Mouse (Mus musculus): Measurements from ENCODE around the gene Mtmr4.
A peak's percentile ranks its signal among the peaks of the same experiment; 100 is the strongest.

Mtmr4 gene

GRCm38 (mm10) chr11:87591526-87592353 is at the start of gene Mtmr4:
TSS of gene Mtmr4 (plus strand) at chr11:87592162.
- DNase-seq (ENCODE audit: low spot score in 2 of 2): peak; percentile 96 to 100

- no peak for DNase-seq (ENCODE audit: low spot score in 2 of 2)
These were observed 49.7 kb upstream of the Mtmr4 start for GRCm38 (mm10) chr11:87542285-87542684.

GRCm38 (mm10) chr11:87542906-87543305 is 49.1 kb upstream of the Mtmr4 start:
- DNase-seq (ENCODE audit: low spot score in 2 of 2): no peak

- no peak for DNase-seq (ENCODE audit: low spot score in 2 of 2)
These were observed 38.6 kb upstream of the Mtmr4 start for GRCm38 (mm10) chr11:87553342-87553741.

- DNase-seq (ENCODE audit: low spot score in 2 of 2): no peak
These were observed 37.6 kb upstream of the Mtmr4 start for GRCm38 (mm10) chr11:87554386-87554785.

GRCm38 (mm10) chr11:87555106-87555703 is 36.8 kb upstream of the Mtmr4 start:
- no peak for DNase-seq (ENCODE audit: low spot score in 2 of 2)

- no peak for DNase-seq (ENCODE audit: low spot score in 2 of 2)
These were observed 30.8 kb upstream of the Mtmr4 start for GRCm38 (mm10) chr11:87561208-87561607.

GRCm38 (mm10) chr11:87566501-87566900 is 25.5 kb upstream of the Mtmr4 start, which contains the start of gene Gm11492:
TSS of gene Gm11492 (plus strand) at chr11:87566653.
- no peak for DNase-seq (ENCODE audit: low spot score in 2 of 2)

- DNase-seq (ENCODE audit: low spot score in 2 of 2): no peak
These were observed 23.6 kb upstream of the Mtmr4 start, which contains the start of gene Sept4 for GRCm38 (mm10) chr11:87568255-87568953. TSS of gene Sept4 (plus strand) at chr11:87568903.

- no peak for DNase-seq (ENCODE audit: low spot score in 2 of 2)
These were observed 21.2 kb upstream of the Mtmr4 start for GRCm38 (mm10) chr11:87570743-87571142.

- no peak for DNase-seq (ENCODE audit: low spot score in 2 of 2)
These were observed 20.5 kb upstream of the Mtmr4 start for GRCm38 (mm10) chr11:87571361-87571950.

GRCm38 (mm10) chr11:87573751-87574150 is 18.2 kb upstream of the Mtmr4 start:
- DNase-seq (ENCODE audit: low spot score in 2 of 2): no peak

- no peak for DNase-seq (ENCODE audit: low spot score in 2 of 2)
These were observed 17.3 kb upstream of the Mtmr4 start for GRCm38 (mm10) chr11:87574520-87575180.

- no peak for DNase-seq (ENCODE audit: low spot score in 2 of 2)
These were observed 14.2 kb upstream of the Mtmr4 start for GRCm38 (mm10) chr11:87577601-87578248.

GRCm38 (mm10) chr11:87578249-87578962 is 13.6 kb upstream of the Mtmr4 start:
- DNase-seq (ENCODE audit: low spot score in 2 of 2): peak in 1 of 2 experiments; percentile 54

- no peak for DNase-seq (ENCODE audit: low spot score in 2 of 2)
These were observed 12.9 kb upstream of the Mtmr4 start for GRCm38 (mm10) chr11:87578963-87579601.

- DNase-seq (ENCODE audit: low spot score in 2 of 2): no peak
These were observed 12.2 kb upstream of the Mtmr4 start for GRCm38 (mm10) chr11:87579713-87580112.

GRCm38 (mm10) chr11:87580543-87581085 is 11.3 kb upstream of the Mtmr4 start:
- no peak for DNase-seq (ENCODE audit: low spot score in 2 of 2)

GRCm38 (mm10) chr11:87581161-87581865 is 10.6 kb upstream of the Mtmr4 start:
- no peak for DNase-seq (ENCODE audit: low spot score in 2 of 2)
